Comparison of ENCODE assay signal across 12 mouse cellular contexts in the genomic region with DNA sequence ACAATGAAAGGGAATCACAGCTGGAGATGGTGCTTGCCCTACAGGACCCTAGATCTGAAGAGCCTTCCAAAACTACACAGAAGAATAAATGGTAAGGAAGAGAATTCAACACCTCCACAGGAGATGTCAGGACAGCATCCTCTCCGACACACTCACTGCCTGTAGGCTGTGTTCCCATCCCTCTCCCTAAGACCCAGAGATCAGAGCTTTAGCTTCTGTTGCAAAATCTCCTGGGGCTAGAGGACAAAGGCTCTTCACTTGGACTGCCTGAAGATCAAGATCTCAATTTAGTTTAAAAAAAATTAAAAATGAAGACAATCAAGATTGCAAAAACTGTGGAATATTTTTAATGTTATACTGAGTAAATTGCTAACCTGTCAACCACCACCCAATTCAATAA.
"Had no signal": no experiment of that assay in that cellular context is flagged by ENCODE, and none has a peak within 500 bp of the region (broad histone marks: within the 10 kb centered on the region; RNA-seq: fewer than 3 reads in every experiment).

No protein-coding gene starts in this region.

- H3K27me3 ChIP-seq: limb, embryonic 12.5 days; liver, embryonic 15.5 days; midbrain, embryonic 13.5 days; stomach, embryonic 15.5 days had no signal

- H3K9ac ChIP-seq: limb, embryonic 12.5 days; liver, embryonic 15.5 days; midbrain, embryonic 13.5 days; stomach, embryonic 15.5 days had no signal

- H3K4me3 ChIP-seq: layer of hippocampus, adult 2 months; limb, embryonic 12.5 days; liver, embryonic 15.5 days; midbrain, embryonic 13.5 days; stomach, embryonic 15.5 days had no signal

- ATAC-seq: intestine, postnatal 0 days; midbrain, embryonic 13.5 days had no signal

- H3K36me3 ChIP-seq: limb, embryonic 12.5 days; liver, embryonic 15.5 days; midbrain, embryonic 13.5 days; stomach, embryonic 15.5 days had no signal

- H3K4me2 ChIP-seq: limb, embryonic 12.5 days; liver, embryonic 15.5 days; midbrain, embryonic 13.5 days; stomach, embryonic 15.5 days had no signal

- H3K4me1 ChIP-seq: limb, embryonic 12.5 days; midbrain, embryonic 13.5 days; stomach, embryonic 15.5 days had no signal

- DNase-seq: kidney, adult 8-10 months; liver; right cerebral cortex, postnatal 14 days; thymus, adult 2 months; thymus, postnatal 25 days had no signal

- H3K27ac ChIP-seq: kidney, postnatal 0 days; layer of hippocampus, adult 2 months; limb, embryonic 12.5 days; liver, embryonic 15.5 days; midbrain, embryonic 13.5 days; stomach, embryonic 15.5 days had no signal

- H3K9me3 ChIP-seq: limb, embryonic 12.5 days; liver, embryonic 15.5 days; midbrain, embryonic 13.5 days; stomach, embryonic 15.5 days had no signal
